Mouse (Mus musculus): ENCODE data around the gene Dennd5a. TPM values are rescaled to one million over a fixed set of nuclear protein-coding genes. Genes with fewer than 3 reads are reported as not detected.
"Not testable (repeated sequence)": the region's sequence is repeated elsewhere in the genome, so short reads cannot be mapped to it uniquely, and the experiment has no call there.

Gene Dennd5a
- polyA plus RNA-seq, 1 experiment from 2014 or later, result 30.2 TPM

DNA sequence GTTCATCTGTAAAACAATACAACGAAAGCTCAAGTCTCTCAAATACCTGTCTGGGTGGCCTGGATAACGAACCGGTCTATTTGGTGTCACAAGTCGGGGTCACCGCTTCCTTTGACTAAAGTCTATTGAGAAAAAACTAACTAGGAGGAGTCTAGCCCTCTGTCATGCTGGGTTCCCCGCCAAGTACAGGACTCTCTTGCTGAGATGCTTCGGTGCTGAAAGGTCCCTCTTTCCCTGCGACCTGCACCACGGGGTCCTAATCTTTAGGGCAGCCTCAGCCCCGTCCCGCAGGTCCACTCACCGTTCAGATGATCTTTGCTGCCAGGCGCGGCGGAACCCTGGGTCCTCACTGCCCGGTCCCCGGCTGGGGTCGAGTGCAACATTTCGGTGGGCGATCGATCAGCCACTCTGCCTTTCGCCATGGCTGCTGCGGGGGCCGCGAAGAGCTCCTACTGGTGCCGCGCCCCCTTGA, 25.4 kb upstream of the Dennd5a start:
- Histone ChIP-seq H3K4me1 (peaks cover 15% of the 10 kb centered on the region), H3K27ac (replicated peaks) (peak overlapping the region; percentile 84), H3K36me3 (peaks cover 24% of the 10 kb centered on the region), H3K27me3 (ENCODE audit: low read depth, poor library complexity, severe bottlenecking) (no peaks in the 10 kb centered on the region), H3K4me3 (peak overlapping the region; percentile 69), H3K9me3 (replicated peaks) (no peaks in the 10 kb centered on the region)
- WGBS, result 1% methylated on average over 27 of the region's 27 CpGs
- DNase-seq (ENCODE audit: low spot score), result no peak

DNA sequence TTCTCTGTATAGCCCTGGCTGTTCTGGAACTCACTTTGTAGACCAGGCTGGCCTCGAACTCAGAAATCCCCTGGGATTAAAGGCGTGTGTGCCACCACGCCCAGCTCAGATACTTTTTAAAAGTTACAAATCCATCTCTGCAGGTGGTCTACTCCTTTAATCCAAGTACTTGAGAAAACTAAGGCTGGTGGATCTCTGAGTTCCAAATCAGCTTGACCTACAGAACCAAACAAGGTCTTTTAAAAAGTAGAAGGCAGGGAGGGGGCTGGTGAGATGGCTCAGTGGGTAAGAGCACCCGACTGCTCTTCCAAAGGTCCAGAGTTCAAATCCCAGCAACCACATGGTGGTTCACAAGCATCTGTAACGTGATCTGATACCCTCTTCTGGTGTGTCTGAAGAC, 24.3 kb upstream of the Dennd5a start:
- 0 out of 2 replicates have a peak overlapping the region, but pooled peaks have one; percentile 16 for H3K4me3 ChIP-seq
- H3K27me3 ChIP-seq (ENCODE audit: low read depth, poor library complexity, severe bottlenecking); DNase-seq (ENCODE audit: low spot score); H3K27ac ChIP-seq (replicated peaks); H3K9me3 ChIP-seq (replicated peaks): not testable (repeated sequence)
- H3K36me3 ChIP-seq, result peaks cover 35% of the 10 kb centered on the region
- H3K4me1 ChIP-seq, result peaks cover 15% of the 10 kb centered on the region
- 75% methylated on average over 5 of the region's 5 CpGs for WGBS

DNA sequence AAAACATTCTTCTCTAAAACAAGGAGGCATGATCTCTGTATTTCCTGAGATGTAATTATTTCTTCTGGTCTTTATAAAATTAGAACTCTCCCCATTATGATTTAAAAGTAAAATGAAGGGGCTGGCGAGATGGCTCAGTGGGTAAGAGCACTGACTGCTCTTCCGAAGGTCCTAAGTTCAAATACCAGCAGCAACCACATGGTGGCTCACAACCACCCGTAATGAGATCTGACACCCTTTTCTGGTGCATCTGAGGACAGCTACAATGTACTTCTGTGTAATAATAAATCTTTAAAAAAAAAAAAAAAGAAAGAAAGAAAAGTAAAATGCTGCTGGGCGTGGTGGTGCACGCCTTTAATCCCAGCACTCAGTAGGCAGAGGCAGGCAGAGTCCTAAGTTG, 16.9 kb upstream of the Dennd5a start:
- not testable (repeated sequence) for H3K4me3 ChIP-seq; H3K4me1 ChIP-seq; DNase-seq (ENCODE audit: low spot score); H3K27ac ChIP-seq (replicated peaks); H3K9me3 ChIP-seq (replicated peaks); H3K27me3 ChIP-seq (ENCODE audit: low read depth, poor library complexity, severe bottlenecking)
- H3K36me3 ChIP-seq, result peaks cover 82% of the 10 kb centered on the region
- 80% methylated on average over 5 of the region's 5 CpGs for WGBS

DNA sequence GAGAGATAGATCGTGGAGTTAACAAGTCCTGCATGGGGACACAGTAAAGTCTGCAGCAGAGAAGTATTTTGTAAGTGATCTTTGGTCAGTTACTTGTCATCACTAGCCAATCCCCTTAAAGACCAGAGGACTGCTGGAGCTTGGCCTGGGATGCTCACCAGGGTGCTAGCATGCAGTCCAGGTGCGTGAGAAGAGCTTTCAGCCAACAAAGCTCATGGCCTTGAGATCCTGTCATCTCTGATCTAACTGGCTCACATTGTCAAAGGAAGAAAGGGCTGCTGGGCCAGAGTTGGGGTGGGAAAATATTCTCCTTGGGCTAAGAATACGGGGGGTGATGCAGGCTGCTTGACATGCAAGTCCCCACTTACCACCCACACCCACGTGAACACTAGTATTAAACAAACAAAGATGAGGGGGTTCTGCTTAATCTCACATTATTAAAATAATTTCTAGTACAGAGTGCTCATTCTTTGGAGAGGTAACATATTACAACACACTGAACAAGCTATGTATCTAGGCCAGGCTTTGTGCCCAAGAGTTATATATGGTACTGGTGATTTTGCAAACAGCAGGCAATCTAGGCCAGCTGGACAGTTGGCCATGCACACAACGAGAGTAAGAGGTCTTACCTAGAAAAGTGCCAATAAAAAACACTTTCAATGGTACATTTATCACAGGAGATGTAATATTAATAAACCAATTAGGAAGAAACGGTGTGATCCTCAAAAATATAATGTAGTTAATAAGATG, 15.9 kb upstream of the Dennd5a start:
- DNase-seq (ENCODE audit: low spot score), result no peak
- H3K9me3 ChIP-seq (replicated peaks), result no peaks in the 10 kb centered on the region
- no peaks in the 10 kb centered on the region for H3K4me1 ChIP-seq
- no peak overlapping the region for H3K27ac ChIP-seq (replicated peaks)
- no peaks in the 10 kb centered on the region for H3K27me3 ChIP-seq (ENCODE audit: low read depth, poor library complexity, severe bottlenecking)
- H3K36me3 ChIP-seq, result peaks cover 73% of the 10 kb centered on the region
- H3K4me3 ChIP-seq, result no peak overlapping the region
- WGBS, result 95% methylated on average over 6 of the region's 6 CpGs

DNA sequence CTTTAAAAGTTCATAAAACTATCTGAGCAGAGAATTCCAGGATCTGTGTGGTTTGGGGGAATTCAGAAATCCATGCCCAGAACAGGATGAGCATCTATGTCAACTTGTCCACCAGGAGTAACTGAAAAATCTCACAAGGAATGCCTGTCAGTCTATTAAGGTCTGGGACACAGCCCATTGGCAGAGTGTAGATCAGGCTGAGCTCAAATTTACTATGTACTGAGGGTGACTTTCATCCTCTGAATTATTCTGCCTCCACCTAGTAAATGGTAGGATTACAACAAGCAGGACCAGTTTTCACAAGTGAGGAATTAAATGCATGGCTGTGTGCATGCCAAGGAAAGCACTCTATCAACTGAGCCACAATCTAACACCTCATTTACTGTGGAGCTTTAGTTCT, 9.3 kb upstream of the Dennd5a start:
- peaks cover 9% of the 10 kb centered on the region for H3K4me1 ChIP-seq
- H3K9me3 ChIP-seq (replicated peaks), result no peaks in the 10 kb centered on the region
- H3K36me3 ChIP-seq, result peaks cover 11% of the 10 kb centered on the region
- no peak for DNase-seq (ENCODE audit: low spot score)
- no peak overlapping the region for H3K4me3 ChIP-seq
- H3K27ac ChIP-seq (replicated peaks), result no peak overlapping the region
- no peaks in the 10 kb centered on the region for H3K27me3 ChIP-seq (ENCODE audit: low read depth, poor library complexity, severe bottlenecking)

DNA sequence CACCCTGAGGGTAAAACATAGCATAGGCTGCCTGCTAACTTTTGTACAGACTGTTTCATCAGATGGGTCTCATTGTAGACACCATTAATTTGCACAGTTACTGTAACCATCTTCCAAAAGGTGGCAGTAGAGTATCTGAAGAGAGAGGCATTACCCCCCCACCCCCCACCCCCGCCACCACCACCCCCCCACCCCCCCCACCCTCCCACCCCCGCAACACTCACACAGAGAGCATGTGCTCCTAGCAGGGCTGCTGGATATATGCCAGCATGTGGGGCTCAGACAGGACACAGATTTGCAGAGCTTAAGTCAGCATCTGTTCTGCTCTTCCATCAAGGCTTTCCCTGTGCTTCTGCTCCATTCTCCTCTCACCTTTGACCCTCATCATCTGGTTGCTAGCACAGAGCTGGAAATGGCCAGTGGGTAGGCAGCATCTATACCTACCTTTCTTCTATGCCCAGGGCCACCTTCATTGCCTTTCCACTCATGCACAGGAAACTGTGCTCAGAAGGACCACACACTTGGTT, 8.7 kb upstream of the Dennd5a start:
- no peaks in the 10 kb centered on the region for H3K27me3 ChIP-seq (ENCODE audit: low read depth, poor library complexity, severe bottlenecking)
- peaks cover 11% of the 10 kb centered on the region for H3K36me3 ChIP-seq
- no peak for DNase-seq (ENCODE audit: low spot score)
- peaks cover 9% of the 10 kb centered on the region for H3K4me1 ChIP-seq
- H3K27ac ChIP-seq (replicated peaks), result peak overlapping the region; percentile 33; the same call in 1 of the 2 replicates
- no peak overlapping the region for H3K4me3 ChIP-seq
- 13% methylated on average over 1 of the region's 2 CpGs for WGBS
- no peaks in the 10 kb centered on the region for H3K9me3 ChIP-seq (replicated peaks)

DNA sequence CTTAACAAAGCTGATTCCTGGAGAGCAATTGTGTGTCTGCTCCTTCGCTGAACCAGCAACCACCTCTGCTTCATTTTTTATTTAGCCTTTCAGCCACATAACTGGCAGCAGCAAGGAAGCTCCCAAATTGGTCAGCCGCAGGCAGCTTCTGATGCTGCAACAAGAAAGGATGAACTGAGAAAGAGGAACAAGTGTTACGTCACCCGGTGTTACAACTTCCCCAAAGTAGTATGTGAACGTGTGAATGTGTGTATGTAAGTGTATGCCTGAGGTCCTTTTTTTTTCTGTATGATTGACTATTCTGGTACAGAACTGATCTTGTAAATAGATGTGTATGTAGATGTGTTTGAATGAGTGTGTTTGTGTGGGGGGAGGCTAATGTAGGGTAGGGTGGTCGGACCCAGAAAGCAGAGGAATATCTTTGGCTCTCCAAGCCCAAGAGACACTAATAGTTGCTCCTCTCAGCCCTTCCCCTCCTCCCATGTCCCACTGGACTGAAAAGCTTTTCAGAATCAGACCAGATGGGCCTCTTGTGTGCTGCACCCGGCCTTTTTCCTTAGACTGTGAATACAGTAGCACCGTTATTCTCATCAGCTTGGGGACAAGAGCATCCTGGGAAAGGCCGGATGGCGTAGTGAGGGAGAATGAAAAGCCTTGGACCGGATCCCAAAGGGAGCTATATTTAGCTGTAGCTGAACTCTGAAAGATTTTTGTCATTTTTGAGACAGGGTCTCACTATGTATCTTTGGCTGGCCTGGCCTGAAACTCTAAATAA, 7.7 kb upstream of the Dennd5a start:
- Histone ChIP-seq H3K27me3 (ENCODE audit: low read depth, poor library complexity, severe bottlenecking) (no peaks in the 10 kb centered on the region), H3K27ac (replicated peaks) (peak overlapping the region; percentile 46; the same call in 1 of the 2 replicates), H3K4me3 (no peak overlapping the region), H3K9me3 (replicated peaks) (peaks cover 7% of the 10 kb centered on the region; the same call in 1 of the 2 replicates), H3K36me3 (peaks cover 6% of the 10 kb centered on the region), H3K4me1 (peaks cover 9% of the 10 kb centered on the region)
- DNase-seq (ENCODE audit: low spot score), result no peak
- WGBS, result 90% methylated on average over 11 of the region's 11 CpGs

DNA sequence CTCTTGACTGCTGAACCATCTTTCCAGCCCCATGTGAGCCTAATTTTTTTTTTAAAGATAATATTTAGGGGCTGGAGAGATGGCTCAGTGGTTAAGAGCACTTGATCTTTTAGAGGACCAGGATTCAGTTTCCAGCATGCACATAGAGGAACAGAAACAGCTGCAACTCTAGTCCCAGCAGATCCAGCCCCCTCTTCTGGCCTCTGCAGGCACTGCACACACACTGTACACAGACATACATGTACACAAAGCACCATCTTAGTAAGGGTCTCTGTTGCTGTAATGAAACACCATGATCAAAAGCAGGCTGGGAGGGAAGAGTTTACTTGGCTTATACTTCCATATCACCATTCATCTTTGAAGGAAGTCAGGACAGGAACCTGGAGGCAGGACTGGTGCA, 5.4 kb upstream of the Dennd5a start:
- no peak for DNase-seq (ENCODE audit: low spot score)
- H3K4me1 ChIP-seq, result peaks cover 14% of the 10 kb centered on the region
- H3K9me3 ChIP-seq (replicated peaks), result peaks cover 7% of the 10 kb centered on the region; the same call in 1 of the 2 replicates
- H3K27me3 ChIP-seq (ENCODE audit: low read depth, poor library complexity, severe bottlenecking), result peaks cover 10% of the 10 kb centered on the region; the same call in 1 of the 2 replicates
- no peaks in the 10 kb centered on the region for H3K36me3 ChIP-seq
- no peak overlapping the region for H3K27ac ChIP-seq (replicated peaks)
- H3K4me3 ChIP-seq, result no peak overlapping the region

DNA sequence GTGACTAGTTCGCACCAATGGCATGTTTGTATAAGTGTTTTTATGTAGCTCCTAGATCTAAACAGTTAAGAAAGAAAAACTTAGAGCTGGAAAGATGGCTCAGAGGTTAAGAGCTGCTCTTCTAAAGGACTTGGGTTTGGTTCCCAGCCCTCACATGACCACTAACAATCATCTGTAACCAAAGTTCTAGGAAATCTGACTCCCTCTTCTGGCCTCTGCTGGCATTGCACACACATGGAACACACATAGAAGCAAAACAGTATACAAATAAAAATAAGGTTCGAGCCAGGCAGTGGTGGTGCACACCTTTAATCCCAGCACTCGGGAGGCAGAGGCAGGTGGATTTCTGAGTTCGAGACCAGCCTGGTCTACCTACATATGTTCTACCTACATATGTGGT, 3.4 kb upstream of the Dennd5a start:
- no peak for DNase-seq (ENCODE audit: low spot score)
- H3K36me3 ChIP-seq, result no peaks in the 10 kb centered on the region
- H3K4me3 ChIP-seq, result no peak overlapping the region
- peaks cover 21% of the 10 kb centered on the region for H3K4me1 ChIP-seq
- H3K27ac ChIP-seq (replicated peaks), result no peak overlapping the region
- H3K27me3 ChIP-seq (ENCODE audit: low read depth, poor library complexity, severe bottlenecking), result peaks cover 10% of the 10 kb centered on the region; the same call in 1 of the 2 replicates
- WGBS, result 94% methylated on average over 4 of the region's 4 CpGs
- H3K9me3 ChIP-seq (replicated peaks), result peaks cover 7% of the 10 kb centered on the region; the same call in 1 of the 2 replicates

DNA sequence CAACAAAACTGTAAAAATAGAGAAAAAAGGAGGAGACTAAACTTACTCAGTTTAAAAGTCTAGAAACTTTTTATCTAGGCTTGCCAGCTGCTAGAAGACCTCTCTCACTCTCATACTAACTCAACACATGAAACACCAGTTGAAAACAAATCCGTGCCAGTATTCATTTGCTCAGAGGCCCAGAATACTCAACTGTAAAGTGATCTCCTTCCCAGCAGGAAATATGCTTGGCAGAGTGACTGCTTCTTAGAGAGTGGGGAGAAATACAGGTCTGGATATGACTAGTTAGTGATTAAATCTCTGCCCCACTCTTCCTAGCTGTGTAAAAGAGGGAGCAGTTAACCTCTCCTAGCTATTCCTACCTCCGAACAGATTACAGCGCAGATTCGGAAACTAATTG, 2.3 kb upstream of the Dennd5a start:
- DNase-seq (ENCODE audit: low spot score), result no peak
- H3K4me1 ChIP-seq, result peaks cover 29% of the 10 kb centered on the region
- WGBS, result 88% methylated on average over 4 of the region's 4 CpGs
- no peaks in the 10 kb centered on the region for H3K36me3 ChIP-seq
- peaks cover 10% of the 10 kb centered on the region; the same call in 1 of the 2 replicates for H3K27me3 ChIP-seq (ENCODE audit: low read depth, poor library complexity, severe bottlenecking)
- no peak overlapping the region for H3K4me3 ChIP-seq
- H3K9me3 ChIP-seq (replicated peaks), result peaks cover 7% of the 10 kb centered on the region; the same call in 1 of the 2 replicates
- no peak overlapping the region for H3K27ac ChIP-seq (replicated peaks)

DNA sequence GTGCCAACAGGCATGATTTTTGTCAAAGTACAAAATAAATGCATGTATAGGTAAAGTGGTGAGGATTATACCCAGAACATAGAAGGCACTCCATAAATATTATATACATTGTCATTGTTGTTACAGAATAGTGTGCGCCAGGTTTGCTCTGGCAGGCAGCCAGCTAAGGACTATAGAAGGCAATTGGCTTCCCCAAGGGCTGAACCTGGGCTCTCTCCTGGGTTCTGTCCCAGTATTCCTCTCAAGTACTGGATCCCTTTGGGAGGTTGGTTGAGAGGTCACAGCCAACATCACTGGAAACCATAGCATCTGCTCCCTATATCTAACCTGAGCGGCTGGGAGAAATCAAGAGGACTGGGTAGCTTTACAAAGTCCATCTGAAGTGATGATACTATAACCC, 1.3 kb upstream of the Dennd5a start:
- H3K9me3 ChIP-seq (replicated peaks), result peaks cover 7% of the 10 kb centered on the region; the same call in 1 of the 2 replicates
- H3K27me3 ChIP-seq (ENCODE audit: low read depth, poor library complexity, severe bottlenecking), result peaks cover 10% of the 10 kb centered on the region; the same call in 1 of the 2 replicates
- H3K36me3 ChIP-seq, result no peaks in the 10 kb centered on the region
- WGBS, result 94% methylated on average over 2 of the region's 2 CpGs
- no peak overlapping the region for H3K27ac ChIP-seq (replicated peaks)
- H3K4me1 ChIP-seq, result peaks cover 34% of the 10 kb centered on the region
- DNase-seq (ENCODE audit: low spot score), result no peak
- H3K4me3 ChIP-seq, result no peak overlapping the region

DNA sequence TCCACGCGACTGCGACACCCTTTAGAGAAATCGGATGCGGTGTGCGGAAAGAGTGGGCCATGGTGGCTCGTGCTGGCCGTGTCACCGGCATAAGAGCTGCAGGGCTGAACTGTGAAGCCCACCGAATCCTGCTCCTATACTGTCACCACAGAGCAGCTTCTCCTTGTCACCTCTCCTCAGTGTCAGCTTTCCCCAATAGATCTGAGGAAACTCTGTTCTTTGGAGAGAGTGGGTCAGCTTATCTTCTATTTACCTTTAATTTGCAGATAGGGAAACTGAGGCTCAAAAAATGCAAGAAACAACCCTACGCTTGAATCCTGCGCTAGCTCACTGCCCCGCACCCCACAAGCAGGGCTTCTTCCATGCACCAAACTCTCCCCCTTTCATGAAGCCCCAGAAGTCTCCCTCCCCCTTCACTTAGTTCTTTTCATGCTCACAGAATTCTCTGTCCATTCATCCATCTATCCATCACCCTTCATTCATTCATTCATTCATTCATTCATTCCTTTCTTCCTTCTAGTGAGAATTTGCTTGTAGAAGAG, 414 bp upstream of the Dennd5a start:
- Histone ChIP-seq H3K9me3 (replicated peaks) (peaks cover 7% of the 10 kb centered on the region; the same call in 1 of the 2 replicates), H3K27ac (replicated peaks) (peak overlapping the region; percentile 97), H3K4me1 (peaks cover 34% of the 10 kb centered on the region)

More for the DNA sequence above, 414 bp upstream of the Dennd5a start:
- WGBS, result 6% methylated on average over 13 of the region's 13 CpGs
- H3K27me3 ChIP-seq (ENCODE audit: low read depth, poor library complexity, severe bottlenecking), result peaks cover 10% of the 10 kb centered on the region; the same call in 1 of the 2 replicates
- H3K4me3 ChIP-seq, result peak overlapping the region; percentile 90
- H3K36me3 ChIP-seq, result no peaks in the 10 kb centered on the region
- no peak for DNase-seq (ENCODE audit: low spot score)

Measured in midbrain, embryonic 10.5 days (tissue).